Mouse (Mus musculus): ENCODE measurements around the gene Olfr1179.
"Not testable (repeated sequence)": the region's sequence is repeated elsewhere in the genome, so short reads cannot be mapped to it uniquely, and the experiment has no call there.

Olfr1179 gene

GRCm38 (mm10) chr2:88406353-88406752 is at the start of gene Olfr1179:
Gene Olfr1179, minus strand, starts transcription at chr2:88406453.
- no peak for DNase-seq

- not testable (repeated sequence) for DNase-seq
Measured at GRCm38 (mm10) chr2:88454567-88454966, 48.3 kb upstream of the Olfr1179 start, which contains the start of gene Olfr1183. Gene Olfr1183, plus strand, starts transcription at chr2:88454867.

- no peak for DNase-seq
Measured at GRCm38 (mm10) chr2:88449031-88449430, 42.8 kb upstream of the Olfr1179 start, which contains the start of gene Gm13757. Gene Gm13757, minus strand, starts transcription at chr2:88449131.

GRCm38 (mm10) chr2:88426071-88426470 is 19.8 kb upstream of the Olfr1179 start, which contains the start of gene Olfr1181:
Gene Olfr1181, minus strand, starts transcription at chr2:88426171.
- no peak for DNase-seq

- DNase-seq = no peak
Measured at GRCm38 (mm10) chr2:88419051-88419450, 12.8 kb upstream of the Olfr1179 start, which contains the start of gene Olfr1180. Gene Olfr1180, minus strand, starts transcription at chr2:88419151.

- no peak for DNase-seq
Measured at GRCm38 (mm10) chr2:88386762-88387161, 19.5 kb downstream of the Olfr1179 start, which contains the start of gene Olfr1178. Gene Olfr1178, plus strand, starts transcription at chr2:88387062.

- DNase-seq = no peak
Measured at GRCm38 (mm10) chr2:88356304-88356703, 49.9 kb downstream of the Olfr1179 start.
